Mouse (Mus musculus) layer of hippocampus, adult 2 months (tissue): ENCODE measurements around the gene Orc1. TPM values are rescaled to one million over a fixed set of nuclear protein-coding genes. Genes with fewer than 3 reads are reported as not detected.

ENCODE experiments used
- DNase-seq, 2 experiments: peaks; one replicate each; pipeline ENCODE4 v3.0.0; 2022; ENCODE audit warnings: low spot score in 2 of 2
- H3K27ac ChIP-seq: fragments of 200-600 bp; 2 replicates; pipeline ENCODE4 v1.8.1; 2022
- H3K4me3 ChIP-seq: fragments of 200-600 bp; 2 replicates; pipeline ENCODE4 v1.8.1; 2022; ENCODE audit warnings: mild to moderate bottlenecking
- CTCF ChIP-seq: fragments of 200-600 bp; conservative IDR thresholded peaks from 2 replicates; pipeline ENCODE4 v1.8.1; 2022; ENCODE audit warnings: antibody characterized with exemption, mild to moderate bottlenecking, moderate library complexity
- long read RNA-seq, 2 experiments: library from polyadenylated mRNA; stranded (forward); transcript quantifications; one replicate each; pipeline ENCODE4 v2.0.0; 2021; ENCODE audit warnings: borderline mapping rate in 2 of 2
- total RNA-seq, 2 experiments: library from RNA; stranded (reverse); gene quantifications; 2 replicates each; pipeline ENCODE4 v1.2.3; 2021

Gene Orc1
- under 1 TPM in 1 of 2 experiments, not detected in 1; 0.15 TPM for total RNA-seq
- long read RNA-seq, experiment 1, partial matches to known transcripts = 0 of 1 reads
- long read RNA-seq, experiment 1, other reads (novel, unspliced or antisense) = 0 of 1 reads
- long read RNA-seq, experiment 2, partial matches to known transcripts = 0 of 2 reads
- long read RNA-seq, experiment 2, other reads (novel, unspliced or antisense) = 2 of 2 reads

- DNase-seq = peak; percentile 98
- peak within 1 kb of the TSS; percentile 88 for H3K27ac ChIP-seq
- H3K4me3 ChIP-seq = peak within 1 kb of the TSS; percentile 100
- no peak for TF ChIP-seq CTCF
Measured at GRCm38 (mm10) chr4:108578840-108579742, at the start of gene Orc1, which contains the start of gene Prpf38a. Gene Orc1 (plus strand): TSS chr4:108579423. Gene Prpf38a (minus strand): TSS chr4:108579336.

- H3K4me3 ChIP-seq = no peak overlapping the region
- no peak overlapping the region for H3K27ac ChIP-seq
- TF ChIP-seq CTCF = no peak
- DNase-seq = no peak
Measured at GRCm38 (mm10) chr4:108539701-108540100, 39.5 kb upstream of the Orc1 start.

- no peak overlapping the region for H3K4me3 ChIP-seq
- H3K27ac ChIP-seq = no peak overlapping the region
- TF ChIP-seq CTCF = no peak
- DNase-seq = no peak
Measured at GRCm38 (mm10) chr4:108565026-108565425, 14.2 kb upstream of the Orc1 start.

GRCm38 (mm10) chr4:108572644-108573043 is 6.6 kb upstream of the Orc1 start:
- Histone ChIP-seq H3K27ac (no peak overlapping the region), H3K4me3 (no peak overlapping the region)
- no peak for TF ChIP-seq CTCF
- DNase-seq = no peak

- no peak for DNase-seq
- no peak overlapping the region for H3K27ac ChIP-seq
- peak overlapping the region; percentile 100 for H3K4me3 ChIP-seq
- TF ChIP-seq CTCF = no peak
Measured at GRCm38 (mm10) chr4:108579743-108580411, 654 bp downstream of the Orc1 start.

- TF ChIP-seq CTCF = no peak
- DNase-seq = peak in 1 of 2 experiments; percentile 48
Measured at GRCm38 (mm10) chr4:108593376-108593775, 14.2 kb downstream of the Orc1 start.

GRCm38 (mm10) chr4:108595785-108596184 is 16.6 kb downstream of the Orc1 start:
- no peak for DNase-seq
- no peak overlapping the region for H3K27ac ChIP-seq
- H3K4me3 ChIP-seq = no peak overlapping the region
- no peak for TF ChIP-seq CTCF

More at GRCm38 (mm10) chr4:108593376-108593775, 14.2 kb downstream of the Orc1 start:
- no peak overlapping the region for H3K4me3 ChIP-seq
- H3K27ac ChIP-seq = peak overlapping the region; percentile 52

- Histone ChIP-seq H3K27ac (no peak overlapping the region), H3K4me3 (no peak overlapping the region)
- TF ChIP-seq CTCF = no peak
- no peak for DNase-seq
Measured at GRCm38 (mm10) chr4:108598306-108598705, 19.1 kb downstream of the Orc1 start.

- DNase-seq = no peak
- no peak for TF ChIP-seq CTCF
- no peak overlapping the region for H3K4me3 ChIP-seq
Measured at GRCm38 (mm10) chr4:108601870-108602269, 22.6 kb downstream of the Orc1 start.

GRCm38 (mm10) chr4:108608651-108609050 is 29.4 kb downstream of the Orc1 start:
- no peak for TF ChIP-seq CTCF
- no peak for DNase-seq
- Histone ChIP-seq H3K27ac (no peak overlapping the region), H3K4me3 (no peak overlapping the region)

More at GRCm38 (mm10) chr4:108601870-108602269, 22.6 kb downstream of the Orc1 start:
- H3K27ac ChIP-seq = no peak overlapping the region

- Histone ChIP-seq H3K27ac (no peak overlapping the region), H3K4me3 (no peak overlapping the region)
- TF ChIP-seq CTCF = no peak
- DNase-seq = no peak
Measured at GRCm38 (mm10) chr4:108610935-108611334, 31.7 kb downstream of the Orc1 start.

GRCm38 (mm10) chr4:108618586-108618985 is 39.4 kb downstream of the Orc1 start:
- no peak for TF ChIP-seq CTCF
- H3K27ac ChIP-seq = peak overlapping the region; percentile 94
- peak overlapping the region; percentile 99 for H3K4me3 ChIP-seq
- no peak for DNase-seq

GRCm38 (mm10) chr4:108619165-108619564 is 39.9 kb downstream of the Orc1 start:
- DNase-seq = peak in 1 of 2 experiments; percentile 16
- no peak for TF ChIP-seq CTCF

More at GRCm38 (mm10) chr4:108619165-108619564, 39.9 kb downstream of the Orc1 start:
- peak overlapping the region; percentile 99 for H3K4me3 ChIP-seq
- H3K27ac ChIP-seq = peak overlapping the region; percentile 94
